Mouse (Mus musculus) A20 (cell line): ENCODE measurements around the gene Cd164l2.

ENCODE experiments used
- DNase-seq: peaks from one replicate; pipeline ENCODE4 v3.0.0-alpha.2; 2011; ENCODE audit warnings: low read depth, low spot score

Cd164l2 gene

GRCm38 (mm10) chr4:133255392-133255791 is 43.5 kb downstream of the Cd164l2 start:
- DNase-seq = no peak

GRCm38 (mm10) chr4:133256820-133257219 is 44.9 kb downstream of the Cd164l2 start:
- DNase-seq = no peak

GRCm38 (mm10) chr4:133257230-133257629 is 45.3 kb downstream of the Cd164l2 start:
- no peak for DNase-seq

GRCm38 (mm10) chr4:133257798-133258408 is 46.0 kb downstream of the Cd164l2 start:
- no peak for DNase-seq

- no peak for DNase-seq
Measured at GRCm38 (mm10) chr4:133261641-133262374, 49.9 kb downstream of the Cd164l2 start.

- DNase-seq = no peak
Measured at GRCm38 (mm10) chr4:133262375-133262765, 50.4 kb downstream of the Cd164l2 start.

- DNase-seq = peak; percentile 23
Measured at GRCm38 (mm10) chr4:133262882-133263281, 51.0 kb downstream of the Cd164l2 start, which contains the start of gene Sytl1. Gene Sytl1 (minus strand): TSS chr4:133263113.

GRCm38 (mm10) chr4:133263756-133264155 is 51.8 kb downstream of the Cd164l2 start:
- no peak for DNase-seq

- no peak for DNase-seq
Measured at GRCm38 (mm10) chr4:133264559-133264958, 52.6 kb downstream of the Cd164l2 start.

GRCm38 (mm10) chr4:133265297-133265696 is 53.4 kb downstream of the Cd164l2 start:
- DNase-seq = no peak

GRCm38 (mm10) chr4:133265759-133266158 is 53.8 kb downstream of the Cd164l2 start:
- DNase-seq = no peak

GRCm38 (mm10) chr4:133266248-133266880 is 54.4 kb downstream of the Cd164l2 start:
- no peak for DNase-seq

- no peak for DNase-seq
Measured at GRCm38 (mm10) chr4:133268931-133269330, 57.0 kb downstream of the Cd164l2 start.

- no peak for DNase-seq
Measured at GRCm38 (mm10) chr4:133269596-133269995, 57.7 kb downstream of the Cd164l2 start.

GRCm38 (mm10) chr4:133270929-133271328 is 59.0 kb downstream of the Cd164l2 start:
- peak; percentile 83 for DNase-seq
